Mouse (Mus musculus) left cerebral cortex, adult 2 months (tissue): ENCODE results near the gene Adrb1. TPM values are rescaled to one million over a fixed set of nuclear protein-coding genes. Genes with fewer than 3 reads are reported as not detected.

Source experiments
- DNase-seq, 2 experiments: peaks; one replicate each; pipeline ENCODE4 v3.0.0; 2021 to 2022; ENCODE audit warnings: low spot score in 2 of 2, mixed read lengths in 1 of 2; ENCODE audit errors: extremely low spot score in 1 of 2
- H3K27ac ChIP-seq: fragments of 200-600 bp; 2 replicates; pipeline ENCODE4 v1.8.1; 2022
- H3K4me3 ChIP-seq: fragments of 200-600 bp; 2 replicates; pipeline ENCODE4 v1.8.1; 2022
- CTCF ChIP-seq: fragments of 200-600 bp; IDR thresholded peaks from 2 replicates; pipeline ENCODE4 v1.8.1; 2022; ENCODE audit warnings: antibody characterized with exemption, mild to moderate bottlenecking, moderate library complexity
- intact Hi-C: fragments of 180-260 bp; cut with DNase I; formaldehyde crosslinking; loops from one replicate; pipeline ENCODE4 v1.15.1; 2025
- long read RNA-seq, 2 experiments: library from polyadenylated mRNA; stranded (forward); transcript quantifications; one replicate each; pipeline ENCODE4 v2.0.0; 2021; ENCODE audit warnings: borderline mapping rate in 2 of 2
- total RNA-seq, 2 experiments: library from RNA; stranded (reverse); gene quantifications; 2 replicates each; pipeline ENCODE4 v1.2.3; 2021

Gene Adrb1
- total RNA-seq = 10 to 100 TPM; 46.7 to 50.8 TPM
- long read RNA-seq, experiment 1, transcript Adrb1-201 (1 exons, 2,952 nt) = major isoform, 73 of 74 reads
- long read RNA-seq, experiment 1, partial matches to known transcripts = 1 of 74 reads
- long read RNA-seq, experiment 1, other reads (novel, unspliced or antisense) = 0 of 74 reads
- long read RNA-seq, experiment 2, transcript Adrb1-201 (1 exons, 2,952 nt) = major isoform, 52 of 52 reads
- long read RNA-seq, experiment 2, partial matches to known transcripts = 0 of 52 reads
- long read RNA-seq, experiment 2, other reads (novel, unspliced or antisense) = 0 of 52 reads

GRCm38 (mm10) chr19:56721387-56722211 is at the start of gene Adrb1:
Adrb1 (plus strand) TSS chr19:56722199.
- H3K27ac ChIP-seq = peak within 1 kb of the TSS; percentile 97
- no peak; the same call in 1 of the 2 replicates for TF ChIP-seq CTCF

GRCm38 (mm10) chr19:56675690-56676089 is 46.3 kb upstream of the Adrb1 start:
- intact Hi-C loops = no loop called here
- DNase-seq = no peak
- Histone ChIP-seq H3K4me3 (no peak overlapping the region), H3K27ac (no peak overlapping the region)
- no peak for TF ChIP-seq CTCF

More at GRCm38 (mm10) chr19:56721387-56722211, at the start of gene Adrb1:
- peak; percentile 80 to 84 for DNase-seq
- intact Hi-C loops = loop anchor here (2.0 to 5.0 kb wide), 4 partner anchors 53 to 299 kb away; no protein-coding TSS in a partner anchor
- peak within 1 kb of the TSS; percentile 75 for H3K4me3 ChIP-seq

- no peak for DNase-seq
- Histone ChIP-seq H3K4me3 (no peak overlapping the region), H3K27ac (no peak overlapping the region)
- no peak for TF ChIP-seq CTCF
- intact Hi-C loops = no loop called here
Measured at GRCm38 (mm10) chr19:56676506-56676905, 45.5 kb upstream of the Adrb1 start.

GRCm38 (mm10) chr19:56677611-56678010 is 44.4 kb upstream of the Adrb1 start:
- H3K4me3 ChIP-seq = no peak overlapping the region
- no peak for TF ChIP-seq CTCF
- no peak overlapping the region for H3K27ac ChIP-seq
- no peak for DNase-seq
- intact Hi-C loops = no loop called here

GRCm38 (mm10) chr19:56678516-56678915 is 43.5 kb upstream of the Adrb1 start:
- no peak for DNase-seq
- H3K27ac ChIP-seq = no peak overlapping the region
- no peak overlapping the region for H3K4me3 ChIP-seq
- intact Hi-C loops = no loop called here
- no peak for TF ChIP-seq CTCF

GRCm38 (mm10) chr19:56679213-56679965 is 42.6 kb upstream of the Adrb1 start:
- intact Hi-C loops = no loop called here
- no peak overlapping the region for H3K27ac ChIP-seq
- H3K4me3 ChIP-seq = no peak overlapping the region
- DNase-seq = no peak
- no peak for TF ChIP-seq CTCF

- no peak overlapping the region for H3K27ac ChIP-seq
- H3K4me3 ChIP-seq = no peak overlapping the region
- DNase-seq = no peak
- TF ChIP-seq CTCF = no peak
- intact Hi-C loops = no loop called here
Measured at GRCm38 (mm10) chr19:56679992-56680391, 42.0 kb upstream of the Adrb1 start.

- intact Hi-C loops = no loop called here
- Histone ChIP-seq H3K27ac (no peak overlapping the region), H3K4me3 (no peak overlapping the region)
- TF ChIP-seq CTCF = no peak
- DNase-seq = no peak
Measured at GRCm38 (mm10) chr19:56682297-56682696, 39.7 kb upstream of the Adrb1 start.

GRCm38 (mm10) chr19:56682843-56683242 is 39.2 kb upstream of the Adrb1 start:
- intact Hi-C loops = no loop called here
- no peak for TF ChIP-seq CTCF

GRCm38 (mm10) chr19:56685515-56685914 is 36.5 kb upstream of the Adrb1 start:
- intact Hi-C loops = no loop called here
- DNase-seq = no peak
- TF ChIP-seq CTCF = no peak
- no peak overlapping the region for H3K4me3 ChIP-seq
- H3K27ac ChIP-seq = no peak overlapping the region

More at GRCm38 (mm10) chr19:56682843-56683242, 39.2 kb upstream of the Adrb1 start:
- H3K27ac ChIP-seq = no peak overlapping the region
- no peak overlapping the region for H3K4me3 ChIP-seq
- no peak for DNase-seq

- DNase-seq = no peak
- intact Hi-C loops = no loop called here
- TF ChIP-seq CTCF = no peak
- Histone ChIP-seq H3K27ac (no peak overlapping the region), H3K4me3 (no peak overlapping the region)
Measured at GRCm38 (mm10) chr19:56686218-56686617, 35.8 kb upstream of the Adrb1 start.

- TF ChIP-seq CTCF = no peak
- H3K4me3 ChIP-seq = no peak overlapping the region
- no peak for DNase-seq
- intact Hi-C loops = no loop called here
- H3K27ac ChIP-seq = no peak overlapping the region
Measured at GRCm38 (mm10) chr19:56687026-56687635, 34.9 kb upstream of the Adrb1 start.
